Mouse (Mus musculus): Measurements from ENCODE around the gene 4930402K13Rik. TPM values are rescaled to one million over a fixed set of nuclear protein-coding genes. Genes with fewer than 3 reads are reported as not detected.

The 4930402K13Rik gene
- polyA plus RNA-seq, 1 experiment, result not detected

GRCm38 (mm10) chrX:9124928-9125327, 20.6 kb downstream of the 4930402K13Rik start:
- no peaks in the 10 kb centered on the region for H3K79me3 ChIP-seq (ENCODE audit: low read depth)
- H3K27me3 ChIP-seq (ENCODE audit: control insufficient read depth, insufficient read depth, insufficient read length), result no peaks in the 10 kb centered on the region
- no peak overlapping the region for H3K4me3 ChIP-seq (ENCODE audit: insufficient read depth, poor library complexity, severe bottlenecking)
- no peaks in the 10 kb centered on the region for H3K36me3 ChIP-seq (ENCODE audit: control insufficient read depth, insufficient read depth)
- no peaks in the 10 kb centered on the region for H3K79me2 ChIP-seq (ENCODE audit: control insufficient read depth, insufficient read depth)
- no peak overlapping the region for H3ac ChIP-seq (ENCODE audit: control insufficient read depth, insufficient read length, low read depth)
- no peak for TF ChIP-seq MYOD1 (IDR thresholded peaks at IDR 0.05; ENCODE audit: control insufficient read depth, insufficient read length, low read depth)
- no peak for TF ChIP-seq MAX (IDR thresholded peaks at IDR 0.05)
- TF ChIP-seq CEBPB (IDR thresholded peaks at IDR 0.05; ENCODE audit: low read depth), result no peak
- no peak for TF ChIP-seq FOSL1 (IDR thresholded peaks at IDR 0.05; ENCODE audit: insufficient read depth, low read length, poor library complexity, severe bottlenecking)
- no peak for TF ChIP-seq CTCF (IDR thresholded peaks at IDR 0.05; ENCODE audit: control insufficient read depth, insufficient read depth, insufficient read length)
- TF ChIP-seq USF1 (IDR thresholded peaks at IDR 0.05; ENCODE audit: low read depth), result no peak
- no peak for TF ChIP-seq MYOG (IDR thresholded peaks at IDR 0.05; ENCODE audit: control insufficient read depth, extremely low read depth, insufficient read length)

GRCm38 (mm10) chrX:9128317-9128831, 24.0 kb downstream of the 4930402K13Rik start:
- Histone ChIP-seq H3K4me3 (ENCODE audit: insufficient read depth, poor library complexity, severe bottlenecking) (no peak overlapping the region), H3ac (ENCODE audit: control insufficient read depth, insufficient read length, low read depth) (no peak overlapping the region), H3K27me3 (ENCODE audit: control insufficient read depth, insufficient read depth, insufficient read length) (no peaks in the 10 kb centered on the region), H3K79me3 (ENCODE audit: low read depth) (no peaks in the 10 kb centered on the region), H3K79me2 (ENCODE audit: control insufficient read depth, insufficient read depth) (no peaks in the 10 kb centered on the region), H3K36me3 (ENCODE audit: control insufficient read depth, insufficient read depth) (no peaks in the 10 kb centered on the region)
- TF ChIP-seq MYOD1 (IDR thresholded peaks at IDR 0.05; ENCODE audit: control insufficient read depth, insufficient read length, low read depth) (no peak), CTCF (IDR thresholded peaks at IDR 0.05; ENCODE audit: control insufficient read depth, insufficient read depth, insufficient read length) (no peak), CEBPB (IDR thresholded peaks at IDR 0.05; ENCODE audit: low read depth) (no peak), MYOG (IDR thresholded peaks at IDR 0.05; ENCODE audit: control insufficient read depth, extremely low read depth, insufficient read length) (no peak), MAX (IDR thresholded peaks at IDR 0.05) (no peak), FOSL1 (IDR thresholded peaks at IDR 0.05; ENCODE audit: insufficient read depth, low read length, poor library complexity, severe bottlenecking) (no peak), USF1 (IDR thresholded peaks at IDR 0.05; ENCODE audit: low read depth) (no peak)

GRCm38 (mm10) chrX:9139290-9139948, 35.1 kb downstream of the 4930402K13Rik start:
- Histone ChIP-seq H3K79me2 (ENCODE audit: control insufficient read depth, insufficient read depth) (no peaks in the 10 kb centered on the region), H3K4me3 (ENCODE audit: insufficient read depth, poor library complexity, severe bottlenecking) (no peak overlapping the region), H3K79me3 (ENCODE audit: low read depth) (no peaks in the 10 kb centered on the region), H3K36me3 (ENCODE audit: control insufficient read depth, insufficient read depth) (no peaks in the 10 kb centered on the region), H3ac (ENCODE audit: control insufficient read depth, insufficient read length, low read depth) (no peak overlapping the region), H3K27me3 (ENCODE audit: control insufficient read depth, insufficient read depth, insufficient read length) (no peaks in the 10 kb centered on the region)
- TF ChIP-seq FOSL1 (IDR thresholded peaks at IDR 0.05; ENCODE audit: insufficient read depth, low read length, poor library complexity, severe bottlenecking) (no peak), USF1 (IDR thresholded peaks at IDR 0.05; ENCODE audit: low read depth) (no peak), CTCF (IDR thresholded peaks at IDR 0.05; ENCODE audit: control insufficient read depth, insufficient read depth, insufficient read length) (no peak), MAX (IDR thresholded peaks at IDR 0.05) (no peak)

- Histone ChIP-seq H3K4me3 (ENCODE audit: insufficient read depth, poor library complexity, severe bottlenecking) (no peak overlapping the region), H3K79me2 (ENCODE audit: control insufficient read depth, insufficient read depth) (no peaks in the 10 kb centered on the region), H3K36me3 (ENCODE audit: control insufficient read depth, insufficient read depth) (no peaks in the 10 kb centered on the region), H3K27me3 (ENCODE audit: control insufficient read depth, insufficient read depth, insufficient read length) (no peaks in the 10 kb centered on the region), H3ac (ENCODE audit: control insufficient read depth, insufficient read length, low read depth) (no peak overlapping the region), H3K79me3 (ENCODE audit: low read depth) (no peaks in the 10 kb centered on the region)
- TF ChIP-seq USF1 (IDR thresholded peaks at IDR 0.05; ENCODE audit: low read depth) (no peak), FOSL1 (IDR thresholded peaks at IDR 0.05; ENCODE audit: insufficient read depth, low read length, poor library complexity, severe bottlenecking) (no peak)
Observed at GRCm38 (mm10) chrX:9142669-9143068, 38.3 kb downstream of the 4930402K13Rik start.

Other genes starting within 250 kb of the 4930402K13Rik start
- gene Gm5751, start 230.3 kb upstream of the 4930402K13Rik start, polyA plus RNA-seq (2012; fragmentation: generic; extraction: Trizol), result not detected
- gene B630019K06Rik, start 212.2 kb upstream of the 4930402K13Rik start, polyA plus RNA-seq (2012; fragmentation: generic; extraction: Trizol), result 2.7 TPM
- not detected for gene Fthl17b, start 141.6 kb upstream of the 4930402K13Rik start, polyA plus RNA-seq (2012; fragmentation: generic; extraction: Trizol)
- gene Fthl17c, start 128.0 kb upstream of the 4930402K13Rik start, polyA plus RNA-seq (2012; fragmentation: generic; extraction: Trizol), result not detected
- gene Fthl17d, start 117.8 kb upstream of the 4930402K13Rik start, polyA plus RNA-seq (2012; fragmentation: generic; extraction: Trizol), result 0.08 TPM
- not detected for gene Fthl17e, start 71.1 kb upstream of the 4930402K13Rik start, polyA plus RNA-seq (2012; fragmentation: generic; extraction: Trizol)
- 0.04 TPM for gene Fthl17f, start 41.5 kb upstream of the 4930402K13Rik start, polyA plus RNA-seq (2012; fragmentation: generic; extraction: Trizol)
- gene Lancl3, start 95.3 kb downstream of the 4930402K13Rik start, polyA plus RNA-seq (2012; fragmentation: generic; extraction: Trizol), result 1.3 TPM
- not detected for gene Gm14862, start 152.3 kb downstream of the 4930402K13Rik start, polyA plus RNA-seq (2012; fragmentation: generic; extraction: Trizol)
- 0.02 TPM for gene Xk, start 168.2 kb downstream of the 4930402K13Rik start, polyA plus RNA-seq (2012; fragmentation: generic; extraction: Trizol)
- not detected for gene H2al1m, start 179.2 kb downstream of the 4930402K13Rik start, polyA plus RNA-seq (2012; fragmentation: generic; extraction: Trizol)
- not detected for gene H2al1k, start 246.1 kb downstream of the 4930402K13Rik start, polyA plus RNA-seq (2012; fragmentation: generic; extraction: Trizol)